Mouse (Mus musculus) gastrocnemius, adult 8-10 months (tissue): Measurements from ENCODE around the gene Wipf1. TPM values are rescaled to one million over a fixed set of nuclear protein-coding genes. Genes with fewer than 3 reads are reported as not detected.

Experiments used
- DNase-seq, 2 experiments: peaks; one replicate each; pipeline ENCODE4 v3.0.0; 2022; ENCODE audit warnings: low spot score in 2 of 2
- total RNA-seq, 4 experiments: library from RNA; stranded (reverse); gene quantifications; 2 replicates each; pipeline ENCODE4 v1.2.4; 2022

The Wipf1 gene
- total RNA-seq, 4 experiments from 2014 or later, result 4.5 to 10.1 (median 6.6) TPM

- no peak for DNase-seq
These were observed 139.6 kb downstream of the Wipf1 start for GRCm38 (mm10) chr2:73389951-73390350.

- no peak for DNase-seq
These were observed 141.7 kb downstream of the Wipf1 start for GRCm38 (mm10) chr2:73387806-73388205.

- DNase-seq, result peak; percentile 99 to 100
These were observed 143.0 kb downstream of the Wipf1 start, which contains the start of gene Gpr155 for GRCm38 (mm10) chr2:73386356-73387046. Gpr155 (minus strand) TSS chr2:73386572.

GRCm38 (mm10) chr2:73385641-73386355 lies 143.7 kb downstream of the Wipf1 start:
- DNase-seq, result no peak

GRCm38 (mm10) chr2:73385172-73385571 lies 144.4 kb downstream of the Wipf1 start:
- DNase-seq, result no peak

GRCm38 (mm10) chr2:73380298-73380975 lies 149.1 kb downstream of the Wipf1 start:
- DNase-seq, result no peak

GRCm38 (mm10) chr2:73379656-73380055 lies 149.9 kb downstream of the Wipf1 start:
- DNase-seq, result no peak

Other genes with a start within 250 kb of the Wipf1 start
- gene Scrn3, start 217.1 kb downstream of the Wipf1 start, total RNA-seq, result 10 to 100 TPM; 57.9 to 59.9 (median 58.6) TPM
- gene Cir1, start 217.0 kb downstream of the Wipf1 start, total RNA-seq, result 10 to 100 TPM in 2 of 4 experiments, 1 to 10 TPM in 2; 8.8 to 14.1 (median 11.7) TPM
- 10 to 100 TPM; 14.6 to 21.7 (median 19.3) TPM for gene Gpr155, start 143.2 kb downstream of the Wipf1 start, total RNA-seq
- 1 to 10 TPM; 4.8 to 5.3 (median 5.2) TPM for gene Chrna1, start 50.6 kb upstream of the Wipf1 start, total RNA-seq
- gene Chn1, start 245.6 kb upstream of the Wipf1 start, total RNA-seq, result 1 to 10 TPM; 1.7 to 4.8 (median 3.3) TPM